Mouse (Mus musculus): ENCODE results near the gene Gm5136. TPM values are rescaled to one million over a fixed set of nuclear protein-coding genes. Genes with fewer than 3 reads are reported as not detected.

Gene Gm5136
- polyA plus RNA-seq (2015; fragmentation: Nextera tagmentation; extraction: Ambion mirVana): not detected in 2 replicates

DNA sequence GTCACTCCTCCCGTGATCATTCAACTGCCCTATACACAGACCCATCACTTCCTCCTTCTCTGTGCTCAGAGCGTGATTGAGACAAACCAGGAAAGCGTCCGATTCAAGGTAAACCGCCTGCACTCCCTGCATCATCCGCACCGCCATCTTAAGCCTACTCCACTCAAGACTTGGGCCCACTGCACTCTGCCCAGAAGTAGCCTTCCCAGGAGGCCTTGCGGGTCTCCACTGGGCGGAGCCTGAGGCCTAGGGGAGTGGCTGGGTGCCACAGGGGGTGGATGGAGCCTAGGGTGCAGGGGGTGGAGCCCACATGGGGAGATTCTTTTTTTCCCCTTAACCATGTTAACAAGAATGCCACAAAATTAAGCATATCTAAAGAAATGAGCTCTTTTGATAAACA is at the start of gene Gm5136:
Gm5136 (minus strand) TSS at position 215 of the 400 bp plus-strand sequence.
- ATAC-seq: no peak
- no peaks in the 10 kb centered on the region for H3K36me3 ChIP-seq (replicated peaks; ENCODE audit: insufficient read depth, low read length)
- DNase-seq: no peak
- H3K9ac ChIP-seq (replicated peaks): no peak within 1 kb of the TSS
- WGBS (ENCODE audit: insufficient replicate concordance): 84% methylated on average over 9 of the region's 9 CpGs
- no peaks in the 10 kb centered on the region for H3K4me1 ChIP-seq (ENCODE audit: insufficient read depth)
- no peaks in the 10 kb centered on the region for H3K9me3 ChIP-seq (ENCODE audit: low read length)
- H3K27ac ChIP-seq (ENCODE audit: low read depth): no peak within 1 kb of the TSS
- TF ChIP-seq EP300 (IDR thresholded peaks at IDR 0.05; ENCODE audit: low read depth) (no peak), CTCF (IDR thresholded peaks at IDR 0.05; ENCODE audit: low read depth) (no peak)
- no peak within 1 kb of the TSS for H3K4me2 ChIP-seq (ENCODE audit: low read depth, low read length)
- H3K4me3 ChIP-seq (ENCODE audit: low read depth, low read length): no peak within 1 kb of the TSS
- no peaks in the 10 kb centered on the region for H3K27me3 ChIP-seq (ENCODE audit: insufficient read depth, low read length)

DNA sequence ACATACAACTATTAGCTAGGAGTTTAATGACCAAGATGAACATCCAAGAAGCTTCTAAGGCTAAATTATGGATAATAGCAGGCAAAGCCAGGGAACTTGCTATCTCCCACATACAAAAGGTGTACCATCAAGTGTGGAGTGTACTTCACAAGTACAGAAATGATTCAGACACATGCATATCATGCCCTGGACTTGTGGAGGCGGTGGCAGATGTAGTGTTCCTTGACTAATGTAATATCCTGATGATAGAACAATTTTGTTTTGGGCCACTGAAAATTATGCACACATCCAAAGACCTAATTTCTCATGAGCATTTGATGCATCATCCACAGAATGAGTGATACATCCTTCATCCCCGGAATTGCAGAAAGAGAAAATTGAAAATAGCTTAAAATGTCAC is 43.8 kb upstream of the Gm5136 start:
- no peaks in the 10 kb centered on the region for H3K36me3 ChIP-seq (replicated peaks; ENCODE audit: insufficient read depth, low read length)
- H3K4me3 ChIP-seq (ENCODE audit: low read depth, low read length): no peak overlapping the region
- H3K9me3 ChIP-seq (ENCODE audit: low read length): no peaks in the 10 kb centered on the region
- no peaks in the 10 kb centered on the region for H3K4me1 ChIP-seq (ENCODE audit: insufficient read depth)
- TF ChIP-seq CTCF (IDR thresholded peaks at IDR 0.05; ENCODE audit: low read depth): no peak
- TF ChIP-seq EP300 (IDR thresholded peaks at IDR 0.05; ENCODE audit: low read depth): no peak
- WGBS (ENCODE audit: insufficient replicate concordance): 49% methylated on average over 2 of the region's 2 CpGs
- no peak overlapping the region for H3K4me2 ChIP-seq (ENCODE audit: low read depth, low read length)
- H3K9ac ChIP-seq (replicated peaks): no peak overlapping the region
- H3K27ac ChIP-seq (ENCODE audit: low read depth): no peak overlapping the region
- ATAC-seq: no peak
- no peaks in the 10 kb centered on the region for H3K27me3 ChIP-seq (ENCODE audit: insufficient read depth, low read length)
- no peak for DNase-seq

DNA sequence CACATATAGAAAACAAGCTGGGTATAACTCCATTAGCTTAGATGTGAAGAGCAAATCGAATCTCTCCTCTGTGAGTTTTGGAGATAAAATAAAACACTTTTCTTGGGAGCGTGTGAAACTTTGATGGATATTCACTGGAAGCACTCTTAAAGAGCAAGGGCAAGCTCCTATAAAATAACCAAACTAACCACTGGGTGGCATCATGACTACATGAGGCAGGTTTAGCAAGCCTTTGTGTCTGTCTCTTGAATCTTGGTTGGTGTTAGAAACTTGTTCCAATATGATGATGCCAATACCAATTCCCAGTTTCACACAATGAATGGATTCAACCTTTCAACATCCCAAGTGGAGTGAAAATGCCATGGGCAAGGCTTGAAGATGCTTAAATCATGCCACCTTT is 34.0 kb upstream of the Gm5136 start:
- no peaks in the 10 kb centered on the region for H3K4me1 ChIP-seq (ENCODE audit: insufficient read depth)
- H3K27me3 ChIP-seq (ENCODE audit: insufficient read depth, low read length): no peaks in the 10 kb centered on the region
- H3K4me3 ChIP-seq (ENCODE audit: low read depth, low read length): no peak overlapping the region
- no peak for DNase-seq
- no peak overlapping the region for H3K4me2 ChIP-seq (ENCODE audit: low read depth, low read length)
- WGBS (ENCODE audit: insufficient replicate concordance): 54% methylated on average over 2 of the region's 2 CpGs
- H3K9ac ChIP-seq (replicated peaks): no peak overlapping the region
- TF ChIP-seq CTCF (IDR thresholded peaks at IDR 0.05; ENCODE audit: low read depth) (peak; percentile 46), EP300 (IDR thresholded peaks at IDR 0.05; ENCODE audit: low read depth) (no peak)
- no peak overlapping the region for H3K27ac ChIP-seq (ENCODE audit: low read depth)
- no peaks in the 10 kb centered on the region for H3K36me3 ChIP-seq (replicated peaks; ENCODE audit: insufficient read depth, low read length)
- no peaks in the 10 kb centered on the region for H3K9me3 ChIP-seq (ENCODE audit: low read length)
- ATAC-seq: no peak

DNA sequence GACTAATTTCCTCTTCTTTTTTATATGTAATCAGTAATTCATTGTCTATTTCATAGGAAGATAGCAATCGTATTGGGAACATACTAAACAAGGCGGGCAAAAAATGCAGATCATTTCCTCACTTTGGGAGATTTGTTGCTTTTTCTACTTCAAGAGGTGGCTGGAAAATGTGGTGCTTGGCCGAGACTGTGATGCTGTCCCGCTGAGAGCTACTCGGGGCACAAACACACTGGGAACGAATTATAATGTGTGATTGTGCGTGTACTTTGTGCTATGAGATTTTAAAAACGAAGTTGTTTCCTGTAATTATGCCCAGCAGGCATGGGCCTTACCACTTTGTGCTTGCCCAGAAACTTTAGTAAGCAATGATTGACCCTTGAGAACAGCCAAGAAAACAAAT is 29.0 kb upstream of the Gm5136 start:
- DNase-seq (no peak), ATAC-seq (no peak)
- Histone ChIP-seq H3K4me3 (ENCODE audit: low read depth, low read length) (no peak overlapping the region), H3K27ac (ENCODE audit: low read depth) (no peak overlapping the region), H3K9ac (replicated peaks) (no peak overlapping the region), H3K9me3 (ENCODE audit: low read length) (0 out of 2 replicates have a peak, but pooled peaks cover 2% of the 10 kb centered on the region), H3K4me2 (ENCODE audit: low read depth, low read length) (no peak overlapping the region), H3K36me3 (replicated peaks; ENCODE audit: insufficient read depth, low read length) (no peaks in the 10 kb centered on the region), H3K27me3 (ENCODE audit: insufficient read depth, low read length) (no peaks in the 10 kb centered on the region), H3K4me1 (ENCODE audit: insufficient read depth) (no peaks in the 10 kb centered on the region)
- WGBS (ENCODE audit: insufficient replicate concordance): 76% methylated on average over 8 of the region's 8 CpGs
- TF ChIP-seq CTCF (IDR thresholded peaks at IDR 0.05; ENCODE audit: low read depth) (no peak), EP300 (IDR thresholded peaks at IDR 0.05; ENCODE audit: low read depth) (no peak)

DNA sequence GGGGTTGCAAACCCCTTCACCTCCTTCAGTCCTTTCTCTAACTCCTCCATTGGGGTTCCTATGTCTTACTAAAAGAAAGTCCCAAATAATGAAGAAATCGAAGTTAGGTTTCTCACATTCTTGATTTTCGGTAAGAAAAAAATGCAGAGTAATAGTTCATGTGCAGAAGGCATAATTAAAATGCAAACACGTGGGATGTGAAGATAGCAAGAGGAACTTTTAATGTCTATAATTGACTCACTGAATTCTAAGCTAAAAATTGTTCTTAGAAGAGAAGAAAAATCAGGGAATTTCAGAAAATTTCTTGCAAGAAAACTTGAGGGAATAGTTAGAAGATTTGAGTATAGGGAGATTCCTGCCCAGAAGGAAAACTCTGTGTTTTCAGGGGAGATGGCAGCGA is 26.4 kb upstream of the Gm5136 start:
- H3K27me3 ChIP-seq (ENCODE audit: insufficient read depth, low read length): no peaks in the 10 kb centered on the region
- no peak overlapping the region for H3K9ac ChIP-seq (replicated peaks)
- 0 out of 2 replicates have a peak, but pooled peaks cover 2% of the 10 kb centered on the region for H3K9me3 ChIP-seq (ENCODE audit: low read length)
- TF ChIP-seq CTCF (IDR thresholded peaks at IDR 0.05; ENCODE audit: low read depth) (no peak), EP300 (IDR thresholded peaks at IDR 0.05; ENCODE audit: low read depth) (no peak)
- DNase-seq (no peak), ATAC-seq (no peak)
- no peak overlapping the region for H3K27ac ChIP-seq (ENCODE audit: low read depth)
- 75% methylated on average over 4 of the region's 4 CpGs for WGBS (ENCODE audit: insufficient replicate concordance)
- H3K4me3 ChIP-seq (ENCODE audit: low read depth, low read length): no peak overlapping the region
- H3K4me2 ChIP-seq (ENCODE audit: low read depth, low read length): no peak overlapping the region
- H3K4me1 ChIP-seq (ENCODE audit: insufficient read depth): no peaks in the 10 kb centered on the region
- no peaks in the 10 kb centered on the region for H3K36me3 ChIP-seq (replicated peaks; ENCODE audit: insufficient read depth, low read length)

DNA sequence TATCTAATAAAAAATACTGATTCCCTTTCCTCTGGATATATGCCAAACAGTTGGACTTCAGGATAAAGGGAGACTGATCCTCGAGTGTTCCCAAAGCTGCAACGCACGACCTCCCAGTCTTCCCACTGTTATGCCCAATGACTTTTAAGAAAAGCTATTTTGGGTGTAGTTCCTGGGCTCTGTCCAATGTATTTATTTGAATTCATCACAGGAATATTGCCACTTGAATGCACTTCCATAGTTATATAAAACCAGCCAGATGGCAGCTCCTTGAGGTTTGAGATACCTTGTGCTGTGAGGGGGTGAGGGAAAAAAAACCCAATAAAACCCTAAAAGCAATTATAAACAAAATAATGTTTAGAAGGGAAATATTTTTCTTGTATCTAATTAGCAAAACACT is 24.9 kb upstream of the Gm5136 start:
- Histone ChIP-seq H3K9ac (replicated peaks) (no peak overlapping the region), H3K9me3 (ENCODE audit: low read length) (0 out of 2 replicates have a peak, but pooled peaks cover 2% of the 10 kb centered on the region), H3K36me3 (replicated peaks; ENCODE audit: insufficient read depth, low read length) (no peaks in the 10 kb centered on the region), H3K4me3 (ENCODE audit: low read depth, low read length) (no peak overlapping the region), H3K4me2 (ENCODE audit: low read depth, low read length) (no peak overlapping the region), H3K27me3 (ENCODE audit: insufficient read depth, low read length) (no peaks in the 10 kb centered on the region), H3K4me1 (ENCODE audit: insufficient read depth) (no peaks in the 10 kb centered on the region), H3K27ac (ENCODE audit: low read depth) (no peak overlapping the region)
- DNase-seq (no peak), ATAC-seq (no peak)
- TF ChIP-seq EP300 (IDR thresholded peaks at IDR 0.05; ENCODE audit: low read depth) (no peak), CTCF (IDR thresholded peaks at IDR 0.05; ENCODE audit: low read depth) (no peak)
- WGBS (ENCODE audit: insufficient replicate concordance): 73% methylated on average over 3 of the region's 3 CpGs

DNA sequence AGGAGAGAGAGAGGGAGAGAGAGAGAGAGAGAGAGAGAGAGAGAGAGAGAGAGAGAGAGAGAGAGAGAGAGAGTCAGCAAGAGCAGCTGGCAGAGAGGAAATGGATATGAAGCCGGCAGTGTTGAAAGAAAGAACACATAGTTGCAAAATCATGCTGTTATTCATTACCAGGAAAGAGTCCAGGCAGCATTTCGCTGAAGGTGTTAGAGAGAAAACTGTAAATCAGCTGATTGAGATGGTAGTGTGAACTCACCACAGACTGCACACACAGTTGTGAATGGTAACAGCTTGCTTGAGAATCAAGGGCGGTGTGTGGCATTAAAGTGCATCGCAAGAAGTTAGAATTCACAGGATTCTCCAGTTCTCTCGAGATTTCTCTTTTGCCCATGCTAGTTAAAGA is 10.6 kb upstream of the Gm5136 start:
- no peaks in the 10 kb centered on the region for H3K9me3 ChIP-seq (ENCODE audit: low read length)
- H3K4me2 ChIP-seq (ENCODE audit: low read depth, low read length): no peak overlapping the region
- no peak overlapping the region for H3K4me3 ChIP-seq (ENCODE audit: low read depth, low read length)
- H3K4me1 ChIP-seq (ENCODE audit: insufficient read depth): no peaks in the 10 kb centered on the region
- H3K9ac ChIP-seq (replicated peaks): no peak overlapping the region
- H3K27me3 ChIP-seq (ENCODE audit: insufficient read depth, low read length): no peaks in the 10 kb centered on the region
- TF ChIP-seq EP300 (IDR thresholded peaks at IDR 0.05; ENCODE audit: low read depth) (no peak), CTCF (IDR thresholded peaks at IDR 0.05; ENCODE audit: low read depth) (no peak)
- no peaks in the 10 kb centered on the region for H3K36me3 ChIP-seq (replicated peaks; ENCODE audit: insufficient read depth, low read length)
- ATAC-seq (peak; percentile 72), DNase-seq (no peak)
- H3K27ac ChIP-seq (ENCODE audit: low read depth): no peak overlapping the region
- 50% methylated on average over 5 of the region's 5 CpGs for WGBS (ENCODE audit: insufficient replicate concordance)

Measured in liver, postnatal 0 days (tissue).